Mouse (Mus musculus): ENCODE measurements at regions not wholly inside any gene's neighbourhood (a gene's known extent, or its start where the extent isn't known, plus 50 kb on each side); places are given as distances from the start of the nearest gene placed in this dataset.

GRCm38 (mm10) chr9:115584874-115585273 lies 274.7 kb upstream of the Stt3b start:
- intact Hi-C loops (cut with DNase I): no loop called here
- no peak for DNase-seq (ENCODE audit: extremely low spot score in 1 of 2, low spot score in 2 of 2)

DNA sequence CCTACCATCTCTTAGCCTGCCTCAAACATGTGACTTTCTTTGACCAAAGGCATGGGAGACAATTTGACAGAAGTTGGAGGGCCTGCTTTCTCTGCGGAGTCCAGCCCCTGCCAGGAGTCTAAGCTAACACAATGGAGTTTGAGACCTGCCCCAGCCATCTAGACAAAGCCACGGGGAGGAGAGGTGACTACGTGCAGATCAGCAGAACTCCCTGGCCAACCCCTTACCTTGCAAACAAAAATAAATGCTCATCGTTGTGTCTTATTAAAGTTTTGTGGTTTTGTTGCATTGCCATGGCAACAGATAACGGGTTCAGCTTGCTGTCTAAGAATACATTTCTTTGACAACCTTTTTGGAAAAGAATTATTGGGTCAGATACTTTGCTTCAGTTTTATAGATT lies 282.2 kb upstream of the Stt3b start:
- intact Hi-C loops (cut with DNase I): no loop called here
- DNase-seq (ENCODE audit: extremely low spot score in 1 of 2, low spot score in 2 of 2): no peak

DNA sequence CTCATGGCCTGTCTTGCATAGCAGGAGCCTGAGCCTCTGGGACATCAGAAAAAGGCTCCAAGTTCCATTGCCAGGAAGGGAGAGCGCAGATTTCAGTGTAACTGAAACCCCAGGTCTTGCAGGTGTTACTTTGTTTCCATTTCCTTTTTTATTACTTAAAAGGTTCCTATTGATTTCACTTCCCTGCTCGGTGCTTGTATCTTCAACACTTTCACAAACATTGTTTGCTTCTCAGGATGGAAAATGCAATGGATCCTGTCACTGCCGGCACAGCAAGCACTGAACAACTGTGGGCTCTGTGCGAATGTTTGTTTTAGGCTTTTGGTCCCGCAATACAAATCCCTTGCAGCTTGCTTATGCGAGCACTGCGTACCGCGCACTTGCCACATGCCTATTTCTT lies 290.0 kb upstream of the Stt3b start:
- DNase-seq (ENCODE audit: extremely low spot score in 1 of 2, low spot score in 2 of 2): no peak
- intact Hi-C loops (cut with DNase I): no loop called here

GRCm38 (mm10) chr9:115600826-115601225 lies 290.6 kb upstream of the Stt3b start:
- intact Hi-C loops (cut with DNase I): no loop called here
- DNase-seq (ENCODE audit: extremely low spot score in 1 of 2, low spot score in 2 of 2): no peak

DNA sequence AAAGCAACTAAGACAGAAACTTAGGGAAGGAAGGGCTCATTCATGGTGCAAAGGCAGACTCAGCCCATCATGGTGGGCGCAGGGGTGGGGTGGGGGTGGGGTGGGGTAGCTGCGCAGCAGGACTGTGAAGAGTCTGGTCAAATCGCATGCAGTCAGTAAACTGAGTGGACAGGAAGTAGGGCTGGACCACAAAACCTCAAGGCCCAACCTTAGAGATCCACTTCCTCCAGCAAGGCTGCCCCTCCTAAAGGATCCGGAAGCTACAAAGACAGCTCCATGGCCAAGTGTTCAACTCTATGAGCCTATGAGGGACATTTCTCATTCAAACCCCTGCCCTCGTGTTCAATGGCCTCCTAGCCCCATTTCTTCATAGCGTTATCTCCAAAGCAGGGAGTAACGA lies 292.6 kb upstream of the Stt3b start:
- intact Hi-C loops (cut with DNase I): no loop called here
- no peak for DNase-seq (ENCODE audit: extremely low spot score in 1 of 2, low spot score in 2 of 2)

DNA sequence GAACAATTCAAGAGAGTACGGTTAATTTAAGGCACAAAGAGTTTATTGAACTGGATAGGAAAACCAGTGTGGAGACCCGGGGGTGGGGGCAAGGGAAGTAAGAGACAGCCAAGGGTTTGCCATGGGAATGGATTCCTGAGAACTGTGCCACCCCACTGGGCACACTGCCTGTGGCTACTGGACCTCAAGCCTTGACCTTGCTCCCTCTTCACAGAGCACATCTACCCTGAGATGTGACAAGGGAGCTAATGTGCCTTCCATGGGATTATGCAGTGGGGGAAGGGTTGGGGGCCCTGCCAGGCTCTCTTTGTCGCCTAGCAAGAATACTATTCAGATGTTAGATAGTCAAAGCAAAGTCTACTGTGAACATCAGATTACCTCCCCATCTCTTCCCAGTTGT lies 294.2 kb upstream of the Stt3b start:
- peak; percentile 58 to 73 for DNase-seq (ENCODE audit: extremely low spot score in 1 of 2, low spot score in 2 of 2)

GRCm38 (mm10) chr9:115604968-115605682 lies 294.9 kb upstream of the Stt3b start:
- DNase-seq (ENCODE audit: extremely low spot score in 1 of 2, low spot score in 2 of 2): peak in 1 of 2 experiments; percentile 3

More for the DNA sequence above, 294.2 kb upstream of the Stt3b start:
- intact Hi-C loops (cut with DNase I): no loop called here

GRCm38 (mm10) chr9:115607961-115608360 lies 297.7 kb upstream of the Stt3b start:
- intact Hi-C loops (cut with DNase I): no loop called here
- DNase-seq (ENCODE audit: extremely low spot score in 1 of 2, low spot score in 2 of 2): no peak

More at GRCm38 (mm10) chr9:115604968-115605682, 294.9 kb upstream of the Stt3b start:
- intact Hi-C loops (cut with DNase I): no loop called here

DNA sequence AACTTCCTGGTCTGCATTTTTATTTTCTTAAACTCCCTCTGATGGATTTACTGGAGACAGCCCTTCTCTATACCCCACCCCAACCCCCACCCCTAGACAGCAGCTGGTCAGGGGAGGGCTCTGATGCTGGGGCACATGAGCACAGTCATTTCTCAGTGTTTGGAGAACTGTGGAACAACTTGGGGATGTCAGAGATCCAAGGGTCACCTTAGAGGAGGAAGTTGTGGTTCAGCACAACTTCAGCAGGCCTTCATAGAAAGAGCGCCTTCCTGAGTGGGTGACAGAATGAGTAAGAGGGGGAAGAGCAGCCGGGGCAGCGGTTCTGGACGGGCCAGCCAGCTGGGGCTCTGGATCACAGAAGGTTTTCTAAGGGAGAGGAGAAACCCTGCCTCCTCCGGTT lies 298.2 kb upstream of the Stt3b start:
- DNase-seq (ENCODE audit: extremely low spot score in 1 of 2, low spot score in 2 of 2): no peak
- intact Hi-C loops (cut with DNase I): no loop called here

DNA sequence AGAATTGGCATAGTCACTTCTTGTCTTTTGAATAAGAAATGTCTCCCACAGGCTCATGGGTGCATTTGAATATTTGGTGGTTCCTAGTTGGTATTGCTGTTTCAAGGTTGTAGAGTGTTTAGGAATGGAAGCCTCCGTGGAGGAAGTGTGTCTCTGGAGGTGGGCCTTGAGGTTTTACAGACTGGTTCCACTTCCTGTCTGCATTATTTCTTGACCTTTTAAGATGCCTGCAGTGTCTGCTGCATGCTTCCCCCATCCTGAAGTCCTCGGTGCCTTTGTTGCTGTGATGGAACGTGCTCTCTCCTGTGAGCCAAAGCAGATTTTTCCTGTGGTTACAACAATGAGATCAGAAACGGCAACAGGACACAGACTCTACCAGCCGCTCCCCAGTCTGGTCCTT lies 299.4 kb upstream of the Gadl1 start:
- DNase-seq (ENCODE audit: extremely low spot score in 1 of 2, low spot score in 2 of 2): no peak
- intact Hi-C loops (cut with DNase I): no loop called here

DNA sequence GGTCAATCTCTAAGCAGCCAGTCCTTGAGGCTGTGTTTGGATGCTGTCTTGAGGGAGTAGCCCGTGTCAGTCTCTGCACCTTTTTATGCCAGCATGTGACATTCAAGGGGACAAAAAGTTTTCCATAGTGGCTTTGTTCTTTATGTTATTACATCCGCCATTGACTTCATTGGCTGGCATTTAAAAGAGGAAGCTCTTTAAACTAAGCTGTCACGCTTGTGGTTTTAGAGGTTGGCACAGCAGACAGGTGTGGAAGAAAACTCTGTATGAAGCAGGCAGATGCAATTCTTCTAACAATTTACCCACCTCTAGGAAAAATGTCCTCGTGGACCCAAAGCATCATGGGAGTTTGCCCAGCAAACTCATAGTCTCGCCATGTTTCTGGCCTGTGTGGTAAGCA lies 297.5 kb upstream of the Gadl1 start:
- no peak for DNase-seq (ENCODE audit: extremely low spot score in 1 of 2, low spot score in 2 of 2)
- intact Hi-C loops (cut with DNase I): no loop called here

DNA sequence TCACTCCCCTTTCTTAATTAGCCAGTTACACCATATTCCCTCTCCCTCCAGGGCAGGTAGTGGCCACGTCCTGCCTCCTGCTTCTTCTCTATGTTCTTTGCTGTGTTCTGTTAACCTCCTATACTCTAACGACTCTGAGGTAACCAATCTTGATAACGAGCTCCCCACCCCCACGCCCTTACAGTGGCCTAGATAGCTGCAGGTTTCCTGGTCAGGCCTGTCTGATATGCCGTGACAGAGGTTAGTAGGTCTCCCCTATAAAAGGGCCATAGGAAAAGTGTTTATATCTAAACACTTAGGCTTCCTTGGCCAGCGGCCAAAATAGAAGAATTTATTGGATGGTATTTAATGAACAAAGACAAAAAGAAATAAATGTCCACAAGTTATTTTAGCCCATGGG lies 296.3 kb upstream of the Gadl1 start:
- intact Hi-C loops (cut with DNase I): no loop called here
- no peak for DNase-seq (ENCODE audit: extremely low spot score in 1 of 2, low spot score in 2 of 2)

GRCm38 (mm10) chr9:115614007-115614406 lies 295.2 kb upstream of the Gadl1 start:
- no peak for DNase-seq (ENCODE audit: extremely low spot score in 1 of 2, low spot score in 2 of 2)
- intact Hi-C loops (cut with DNase I): no loop called here

GRCm38 (mm10) chr9:115617909-115618308 lies 291.3 kb upstream of the Gadl1 start:
- DNase-seq (ENCODE audit: extremely low spot score in 1 of 2, low spot score in 2 of 2): no peak
- intact Hi-C loops (cut with DNase I): no loop called here

DNA sequence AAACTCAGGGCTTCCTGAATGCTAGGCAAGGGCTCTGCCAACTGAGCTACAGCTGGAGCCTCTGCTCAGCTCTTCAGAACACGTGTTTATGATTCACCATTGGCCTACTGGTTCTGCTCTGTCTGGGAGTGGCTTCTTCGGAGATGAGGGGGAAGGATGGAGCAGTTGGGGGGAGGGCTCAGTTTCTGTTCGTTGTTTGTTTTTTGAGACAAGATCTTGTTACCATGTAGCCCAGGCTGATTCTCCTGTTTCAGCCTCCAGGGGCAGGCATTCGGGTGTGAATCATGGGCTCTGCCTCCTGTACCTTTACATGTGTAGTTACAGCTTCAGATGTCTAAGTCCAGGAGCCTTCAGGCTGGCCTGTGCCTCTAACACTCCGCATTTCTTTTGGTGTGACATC lies 285.3 kb upstream of the Gadl1 start:
- intact Hi-C loops (cut with DNase I): no loop called here

DNA sequence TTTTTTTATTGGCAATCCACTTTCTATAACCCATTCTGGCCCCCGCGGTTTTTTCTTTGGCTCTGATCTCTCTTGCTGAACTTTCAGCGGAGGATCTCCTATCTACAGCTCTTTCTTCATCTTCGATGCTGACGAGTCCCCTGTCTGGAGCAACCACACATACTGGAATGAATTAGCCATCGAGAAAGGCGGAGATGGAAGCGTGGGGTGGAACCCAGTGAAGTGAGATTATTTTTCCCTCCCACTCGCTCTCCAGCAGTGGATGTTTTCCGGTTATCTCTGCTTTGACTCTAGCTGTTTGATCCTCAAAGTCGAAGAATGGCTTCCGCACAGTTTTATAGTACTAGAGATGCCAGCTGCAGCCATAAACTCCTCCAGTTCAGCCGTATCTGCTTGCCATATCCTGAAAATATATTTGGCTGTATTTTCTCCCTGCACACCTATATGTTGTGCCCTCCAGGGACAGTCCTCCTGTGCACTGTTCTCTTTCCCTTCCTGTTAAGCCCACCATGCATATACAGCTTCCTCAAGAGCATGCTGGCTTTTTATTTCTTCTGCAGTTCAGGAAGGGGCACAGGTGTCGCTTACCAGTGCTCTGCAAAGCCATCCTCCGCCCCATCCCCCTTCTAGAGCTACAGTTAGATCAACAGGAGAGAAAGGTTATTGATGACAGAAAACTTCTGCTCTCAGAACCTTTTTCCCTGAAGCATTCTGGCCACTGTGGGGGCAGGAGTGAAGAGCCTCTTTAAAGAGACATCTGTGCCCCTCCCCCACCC lies 284.3 kb upstream of the Gadl1 start:
- intact Hi-C loops (cut with DNase I): no loop called here
- no peak for DNase-seq (ENCODE audit: extremely low spot score in 1 of 2, low spot score in 2 of 2)

More for the DNA sequence above, 285.3 kb upstream of the Gadl1 start:
- no peak for DNase-seq (ENCODE audit: extremely low spot score in 1 of 2, low spot score in 2 of 2)

GRCm38 (mm10) chr9:115627551-115627950 lies 281.7 kb upstream of the Gadl1 start:
- intact Hi-C loops (cut with DNase I): no loop called here

GRCm38 (mm10) chr9:115637114-115637513 lies 272.1 kb upstream of the Gadl1 start:
- intact Hi-C loops (cut with DNase I): no loop called here
- peak in 1 of 2 experiments; percentile 37 for DNase-seq (ENCODE audit: extremely low spot score in 1 of 2, low spot score in 2 of 2)

More at GRCm38 (mm10) chr9:115627551-115627950, 281.7 kb upstream of the Gadl1 start:
- no peak for DNase-seq (ENCODE audit: extremely low spot score in 1 of 2, low spot score in 2 of 2)

DNA sequence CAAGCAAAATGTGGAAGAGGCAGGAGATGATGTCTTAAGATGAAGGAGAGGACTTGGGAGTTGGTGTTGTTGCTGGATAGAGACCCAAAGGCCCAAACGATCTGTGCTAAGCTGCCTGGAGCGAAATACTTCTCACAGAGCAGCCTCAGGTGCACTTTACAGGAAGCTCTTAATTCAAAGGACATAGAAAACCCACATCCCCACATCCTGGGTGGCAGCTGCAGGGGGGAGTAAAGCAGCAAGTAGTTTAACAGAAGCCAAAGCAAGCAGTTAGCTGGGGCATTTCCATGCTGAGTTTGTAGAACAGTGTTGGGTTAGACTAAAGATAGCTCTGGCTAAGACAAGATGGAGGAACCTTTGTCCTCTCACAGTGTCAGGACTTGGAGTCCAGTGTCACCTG lies 268.5 kb upstream of the Gadl1 start:
- intact Hi-C loops (cut with DNase I): no loop called here
- no peak for DNase-seq (ENCODE audit: extremely low spot score in 1 of 2, low spot score in 2 of 2)

- intact Hi-C loops (cut with DNase I): no loop called here
- DNase-seq (ENCODE audit: extremely low spot score in 1 of 2, low spot score in 2 of 2): no peak
These were observed 267.2 kb upstream of the Gadl1 start for GRCm38 (mm10) chr9:115642032-115642431.

Measured in left cerebral cortex, postnatal 10 days (tissue).